Mouse (Mus musculus): ENCODE data around the gene Ahnak.
A peak's percentile ranks its signal among the peaks of the same experiment; 100 is the strongest.
"Not testable (repeated sequence)": the region's sequence is repeated elsewhere in the genome, so short reads cannot be mapped to it uniquely, and the experiment has no call there.

The Ahnak gene

GRCm38 (mm10) chr19:9070316-9070715 is 81.2 kb downstream of the Ahnak start:
- no peak for DNase-seq

- peak; percentile 72 to 82 for DNase-seq
Observed at GRCm38 (mm10) chr19:9071456-9072156, 82.5 kb downstream of the Ahnak start.

- DNase-seq, result no peak
Observed at GRCm38 (mm10) chr19:9072157-9072530, 83.1 kb downstream of the Ahnak start.

- DNase-seq, result no peak
Observed at GRCm38 (mm10) chr19:9073776-9074411, 84.8 kb downstream of the Ahnak start.

GRCm38 (mm10) chr19:9074424-9074823 is 85.3 kb downstream of the Ahnak start:
- DNase-seq, result no peak

- no peak for DNase-seq
Observed at GRCm38 (mm10) chr19:9075558-9075957, 86.5 kb downstream of the Ahnak start.

- DNase-seq, result no peak
Observed at GRCm38 (mm10) chr19:9076035-9076434, 87.0 kb downstream of the Ahnak start.

GRCm38 (mm10) chr19:9076982-9077660 is 88.0 kb downstream of the Ahnak start:
- DNase-seq, result no peak

GRCm38 (mm10) chr19:9079916-9080315 is 90.8 kb downstream of the Ahnak start:
- DNase-seq, result no peak

GRCm38 (mm10) chr19:9081311-9082190 is 92.5 kb downstream of the Ahnak start:
- DNase-seq, result no peak

- peak; percentile 87 for DNase-seq
Observed at GRCm38 (mm10) chr19:9082191-9083009, 93.3 kb downstream of the Ahnak start.

GRCm38 (mm10) chr19:9083010-9083355 is 93.9 kb downstream of the Ahnak start:
- DNase-seq, result no peak

- DNase-seq, result not testable (repeated sequence)
Observed at GRCm38 (mm10) chr19:9083892-9084291, 94.8 kb downstream of the Ahnak start.

- DNase-seq, result no peak
Observed at GRCm38 (mm10) chr19:9087821-9088220, 98.7 kb downstream of the Ahnak start, which contains the start of gene Scgb1a1. Gene Scgb1a1, minus strand, starts transcription at chr19:9087958.

GRCm38 (mm10) chr19:9090191-9090590 is 101.1 kb downstream of the Ahnak start:
- no peak for DNase-seq

- DNase-seq, result no peak
Observed at GRCm38 (mm10) chr19:9090709-9091108, 101.6 kb downstream of the Ahnak start.

GRCm38 (mm10) chr19:9095111-9095510 is 106.0 kb downstream of the Ahnak start:
- DNase-seq, result no peak

- DNase-seq, result no peak
Observed at GRCm38 (mm10) chr19:9097441-9097840, 108.4 kb downstream of the Ahnak start.

- no peak for DNase-seq
Observed at GRCm38 (mm10) chr19:9099751-9100150, 110.7 kb downstream of the Ahnak start.

- no peak for DNase-seq
Observed at GRCm38 (mm10) chr19:9100297-9101061, 111.4 kb downstream of the Ahnak start.

- no peak for DNase-seq
Observed at GRCm38 (mm10) chr19:9101062-9101457, 112.0 kb downstream of the Ahnak start.
